Mouse (Mus musculus): ENCODE data around the gene Ccdc51.

- TF ChIP-seq CTCF (IDR thresholded peaks at IDR 0.05; ENCODE audit: borderline replicate concordance, insufficient read depth, low read depth, low read length) (peak; percentile 5; the same call in 1 of the 2 replicates), POLR2A (IDR thresholded peaks at IDR 0.05; ENCODE audit: borderline replicate concordance, insufficient read depth, low read length) (no peak)
These were observed 40.3 kb downstream of the Ccdc51 start for GRCm38 (mm10) chr9:109122553-109123085.
